Mouse (Mus musculus) stomach, postnatal 0 days (tissue): ENCODE measurements around the gene Rbms3. TPM values are rescaled to one million over a fixed set of nuclear protein-coding genes. Genes with fewer than 3 reads are reported as not detected.

Source experiments
- ATAC-seq: fragments of 200-750 bp; cut with Nextera tagmentation; 2 replicates; pipeline ENCODE4 v1.8.0; 2017; ENCODE audit not compliant: low FRiP score, low TSS enrichment
- DNase-seq: peaks from one replicate; pipeline ENCODE4 v3.0.0-alpha.2; 2016; ENCODE audit warnings: low spot score
- H3K27ac ChIP-seq: fragments of 300-500 bp; sonication (generic); replicated peaks from 2 replicates; pipeline ENCODE4 v1.5.1; 2014; ENCODE audit warnings: mild to moderate bottlenecking, control low read depth
- H3K27me3 ChIP-seq: fragments of 300-500 bp; sonication (generic); 2 replicates; pipeline ENCODE4 v1.6.1; 2014; ENCODE audit warnings: low read length; ENCODE audit not compliant: control insufficient read depth, insufficient read depth
- H3K36me3 ChIP-seq: fragments of 300-500 bp; sonication (generic); 2 replicates; pipeline ENCODE4 v1.6.1; 2014; ENCODE audit warnings: low read length, mixed read lengths; ENCODE audit not compliant: control insufficient read depth, insufficient read depth
- H3K4me1 ChIP-seq: fragments of 300-500 bp; sonication (generic); replicated peaks from 2 replicates; pipeline ENCODE4 v1.6.1; 2014; ENCODE audit warnings: antibody characterized with exemption; ENCODE audit not compliant: control insufficient read depth, insufficient read depth
- H3K4me2 ChIP-seq: fragments of 300-500 bp; sonication (generic); replicated peaks from 2 replicates; pipeline ENCODE4 v1.6.1; 2014; ENCODE audit warnings: low read depth, mild to moderate bottlenecking, control low read depth, moderate library complexity
- H3K4me3 ChIP-seq: fragments of 300-500 bp; sonication (generic); 2 replicates; pipeline ENCODE4 v1.5.1; 2014; ENCODE audit warnings: low read depth, low read length, control low read depth
- H3K9ac ChIP-seq: fragments of 300-500 bp; sonication (generic); 2 replicates; pipeline ENCODE4 v1.6.1; 2014; ENCODE audit warnings: mild to moderate bottlenecking, low read length, control low read depth, mixed read lengths
- H3K9me3 ChIP-seq: fragments of 300-500 bp; sonication (generic); 2 replicates; pipeline ENCODE4 v1.6.1; 2016; ENCODE audit warnings: low read length; ENCODE audit not compliant: control insufficient read depth
- CTCF ChIP-seq: IDR thresholded peaks from 2 replicates; pipeline ENCODE4 v1.5.1; 2016; ENCODE audit warnings: antibody characterized with exemption, low read depth, mild to moderate bottlenecking, moderate library complexity
- EP300 ChIP-seq: optimal IDR thresholded peaks from 2 replicates; pipeline ENCODE3; 2016; ENCODE audit warnings: antibody characterized with exemption
- WGBS: fragments of 180-500 bp; shearing (Covaris S2); extraction: QIAGEN DNeasy Blood & Tissue Kit; methylation state at CpG from one replicate; pipeline ENCODE4 v1.1.7; 2014; 5-methylcytosine and 5-hydroxymethylcytosine counted together
- polyA plus RNA-seq: library from polyadenylated mRNA; unstranded; fragments of >200 nt; fragmentation: Nextera tagmentation; extraction: Ambion mirVana; gene quantifications from 2 replicates; pipeline ENCODE4 v1.2.1, GENCODE M21; 2015

Gene Rbms3
- polyA plus RNA-seq, 1 experiment from 2014 or later, result 20.9 TPM

GRCm38 (mm10) chr9:117397071-117397470 is 232.6 kb downstream of the Rbms3 start:
- Histone ChIP-seq H3K4me1 (no peaks in the 10 kb centered on the region), H3K36me3 (no peaks in the 10 kb centered on the region), H3K27ac (no peak overlapping the region), H3K27me3 (no peaks in the 10 kb centered on the region), H3K9me3 (no peaks in the 10 kb centered on the region), H3K4me3 (no peak overlapping the region), H3K4me2 (no peak overlapping the region), H3K9ac (no peak overlapping the region)
- TF ChIP-seq EP300 (no peak), CTCF (no peak)
- ATAC-seq, result no peak
- no peak for DNase-seq

DNA sequence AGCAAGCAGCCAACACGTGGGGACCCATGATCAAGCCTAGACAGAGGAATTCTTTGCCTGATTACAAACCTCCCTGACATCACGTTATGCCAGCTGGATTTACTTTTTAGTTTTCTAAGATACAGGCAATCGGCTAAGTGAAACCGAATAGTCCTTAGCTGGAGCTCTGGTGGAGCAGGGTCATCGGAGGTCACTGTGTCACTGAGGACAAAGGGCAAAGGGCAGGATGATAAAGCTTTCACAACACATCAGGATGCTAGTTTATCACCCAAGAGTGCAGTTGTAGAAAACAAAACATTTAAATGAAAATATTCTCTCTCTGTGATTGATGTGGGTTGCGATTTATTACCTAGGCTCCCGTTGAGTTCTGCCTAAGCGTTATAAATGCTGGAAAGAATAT is 233.1 kb downstream of the Rbms3 start:
- H3K27me3 ChIP-seq, result no peaks in the 10 kb centered on the region
- H3K4me1 ChIP-seq, result no peaks in the 10 kb centered on the region
- no peak overlapping the region for H3K27ac ChIP-seq
- TF ChIP-seq EP300, result no peak
- no peak for TF ChIP-seq CTCF
- no peak for ATAC-seq
- H3K4me3 ChIP-seq, result no peak overlapping the region
- 63% methylated on average over 8 of the region's 8 CpGs for WGBS
- H3K36me3 ChIP-seq, result no peaks in the 10 kb centered on the region
- no peak overlapping the region for H3K4me2 ChIP-seq
- no peak overlapping the region for H3K9ac ChIP-seq
- H3K9me3 ChIP-seq, result no peaks in the 10 kb centered on the region
- no peak for DNase-seq

- Histone ChIP-seq H3K9ac (no peak overlapping the region), H3K36me3 (no peaks in the 10 kb centered on the region), H3K4me3 (no peak overlapping the region), H3K27ac (no peak overlapping the region), H3K4me2 (no peak overlapping the region), H3K9me3 (no peaks in the 10 kb centered on the region), H3K4me1 (no peaks in the 10 kb centered on the region), H3K27me3 (no peaks in the 10 kb centered on the region)
- WGBS, result 46% methylated on average over 18 of the region's 18 CpGs
- ATAC-seq (no peak), DNase-seq (peak; percentile 26)
- TF ChIP-seq EP300, result no peak
- TF ChIP-seq CTCF, result peak; percentile 50
Measured at GRCm38 (mm10) chr9:117393626-117394525, 235.8 kb downstream of the Rbms3 start.

- H3K9ac ChIP-seq, result no peak overlapping the region
- H3K36me3 ChIP-seq, result no peaks in the 10 kb centered on the region
- H3K4me3 ChIP-seq, result no peak overlapping the region
- H3K4me2 ChIP-seq, result no peak overlapping the region
- no peaks in the 10 kb centered on the region for H3K4me1 ChIP-seq
- H3K27me3 ChIP-seq, result no peaks in the 10 kb centered on the region
- no peak for ATAC-seq
- TF ChIP-seq EP300 (no peak), CTCF (no peak)
- no peak overlapping the region for H3K27ac ChIP-seq
- no peaks in the 10 kb centered on the region for H3K9me3 ChIP-seq
- WGBS, result 64% methylated on average over 9 of the region's 9 CpGs
- DNase-seq, result peak; percentile 49
Measured at GRCm38 (mm10) chr9:117388024-117388423, 241.7 kb downstream of the Rbms3 start.

DNA sequence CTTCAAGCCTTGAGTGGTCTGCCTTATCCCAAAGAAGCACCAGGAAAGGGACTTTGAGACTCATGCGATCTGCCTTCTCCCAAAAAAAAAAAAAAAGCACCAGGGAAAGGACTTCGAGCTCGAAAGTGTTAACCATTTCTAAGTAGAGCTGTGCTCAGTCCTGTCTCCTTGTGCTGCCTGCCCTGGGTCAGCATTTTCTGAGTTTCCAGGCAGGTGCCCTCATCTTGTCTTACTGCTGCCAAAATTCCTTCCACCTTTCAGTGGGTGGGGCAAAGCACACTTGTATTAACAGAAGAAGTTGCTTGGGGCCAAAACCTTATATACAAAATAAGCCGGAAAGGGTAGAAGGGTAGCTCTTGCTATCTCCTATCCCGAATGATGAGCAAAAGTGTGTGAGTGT is 248.8 kb downstream of the Rbms3 start:
- H3K4me2 ChIP-seq, result no peak overlapping the region
- no peak for ATAC-seq

GRCm38 (mm10) chr9:117380076-117380475 is 249.6 kb downstream of the Rbms3 start:
- Histone ChIP-seq H3K27ac (no peak overlapping the region), H3K9ac (no peak overlapping the region), H3K4me3 (no peak overlapping the region), H3K4me2 (no peak overlapping the region), H3K27me3 (no peaks in the 10 kb centered on the region), H3K9me3 (no peaks in the 10 kb centered on the region), H3K36me3 (no peaks in the 10 kb centered on the region), H3K4me1 (no peaks in the 10 kb centered on the region; the same call in 1 of the 2 replicates)
- DNase-seq (no peak), ATAC-seq (no peak)
- TF ChIP-seq CTCF (no peak), EP300 (no peak)
- 32% methylated on average over 5 of the region's 5 CpGs for WGBS

More for the DNA sequence above, 248.8 kb downstream of the Rbms3 start:
- no peak overlapping the region for H3K9ac ChIP-seq
- H3K36me3 ChIP-seq, result no peaks in the 10 kb centered on the region
- TF ChIP-seq EP300, result no peak
- TF ChIP-seq CTCF, result no peak
- no peaks in the 10 kb centered on the region; the same call in 1 of the 2 replicates for H3K4me1 ChIP-seq
- 41% methylated on average over 5 of the region's 5 CpGs for WGBS
- no peak for DNase-seq
- H3K4me3 ChIP-seq, result no peak overlapping the region
- no peak overlapping the region for H3K27ac ChIP-seq
- no peaks in the 10 kb centered on the region for H3K9me3 ChIP-seq
- no peaks in the 10 kb centered on the region for H3K27me3 ChIP-seq
